Mouse (Mus musculus): Measurements from ENCODE around the gene Mrpl42. TPM values are rescaled to one million over a fixed set of nuclear protein-coding genes. Genes with fewer than 3 reads are reported as not detected.
A peak's percentile ranks its signal among the peaks of the same experiment; 100 is the strongest.

Gene Mrpl42
- total RNA-seq, 1 experiment from 2014 or later = 178 TPM

DNA sequence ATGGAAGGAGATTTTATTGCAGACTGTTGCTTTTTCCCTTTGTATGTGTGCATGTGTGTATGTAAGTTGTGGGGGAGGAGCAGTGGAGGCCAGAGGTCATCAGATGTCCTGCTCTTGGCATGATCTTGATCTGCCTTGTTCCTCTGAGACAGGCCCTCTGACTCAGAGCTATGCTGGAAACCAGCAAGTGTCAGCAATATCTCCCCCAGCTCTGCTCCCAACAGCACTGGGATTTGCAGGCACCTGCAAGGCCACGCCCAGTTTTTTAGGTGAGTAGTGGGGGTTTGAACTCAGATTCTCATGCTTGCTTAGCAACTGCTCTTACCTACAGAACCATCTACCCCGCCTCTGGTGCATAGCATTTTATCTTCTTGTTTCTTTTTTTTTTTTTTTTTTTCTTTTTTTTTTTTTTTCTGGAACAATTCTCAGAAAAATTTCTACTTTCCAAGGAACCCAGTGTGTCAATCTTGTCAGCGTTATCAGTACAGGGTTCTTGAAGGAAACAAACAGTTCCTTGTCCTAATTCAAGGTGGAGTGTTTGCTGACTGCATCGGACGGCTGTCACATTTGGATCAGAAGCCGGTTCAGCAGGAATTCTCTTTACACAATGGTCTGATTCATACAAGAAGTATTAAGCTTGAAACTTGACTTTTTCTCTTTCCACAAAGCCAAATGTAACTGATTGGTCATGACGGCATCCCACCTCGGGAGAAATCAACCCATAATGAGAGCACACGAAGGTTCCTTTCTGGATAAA, 43.5 kb downstream of the Mrpl42 start:
- DNase-seq = no peak

DNA sequence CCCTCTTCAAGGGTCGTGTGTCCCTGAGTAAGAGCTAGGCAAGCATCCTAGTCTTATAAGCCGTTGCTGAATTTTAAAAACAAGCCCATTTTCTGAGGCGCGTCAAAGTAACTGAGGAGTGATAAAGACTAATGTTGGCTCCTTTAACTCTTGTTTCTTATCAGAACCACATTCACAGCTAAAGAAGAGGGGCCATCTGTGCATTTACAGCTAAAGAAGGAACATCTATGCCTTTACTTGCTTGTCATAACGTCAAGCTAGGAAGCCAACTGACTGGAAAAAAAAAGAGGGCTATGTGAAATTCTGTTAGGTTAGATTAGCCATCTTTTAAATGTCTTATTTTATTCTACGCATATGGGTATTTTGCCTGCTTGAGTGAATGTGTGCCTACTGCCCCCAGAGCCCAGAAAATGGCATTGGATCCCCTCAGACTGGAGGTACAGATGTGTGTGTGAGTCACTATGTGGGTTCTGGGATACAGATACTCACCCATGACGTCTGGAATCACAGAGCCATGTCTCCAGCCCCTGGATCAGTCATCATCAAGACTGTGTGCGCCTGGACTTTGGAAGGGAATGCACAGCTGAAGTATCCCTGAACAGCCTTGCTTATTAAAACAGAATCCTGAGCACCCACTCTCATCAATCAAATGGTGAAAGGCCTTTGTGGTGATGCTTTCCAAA, 44.2 kb downstream of the Mrpl42 start:
- DNase-seq = no peak

DNA sequence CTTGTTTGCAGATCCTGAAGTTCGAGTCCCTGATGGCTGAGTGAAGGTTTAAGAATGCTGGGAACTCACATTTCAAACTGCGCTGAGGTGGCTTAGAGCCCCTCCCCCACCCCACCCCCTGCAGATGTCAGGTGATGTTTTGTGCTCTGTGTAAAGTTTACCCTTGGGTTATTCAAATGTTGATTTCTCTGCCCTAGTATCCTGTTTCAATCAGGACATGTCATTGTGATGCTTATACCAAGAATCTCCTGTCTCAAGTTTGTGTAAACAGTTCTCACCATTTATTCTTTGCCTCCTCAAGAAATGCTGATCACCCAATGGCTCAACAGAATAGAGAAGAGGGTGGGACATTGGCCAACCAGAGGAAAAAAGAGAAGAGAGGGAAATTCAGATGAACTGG, 45.6 kb downstream of the Mrpl42 start:
- DNase-seq = no peak

DNA sequence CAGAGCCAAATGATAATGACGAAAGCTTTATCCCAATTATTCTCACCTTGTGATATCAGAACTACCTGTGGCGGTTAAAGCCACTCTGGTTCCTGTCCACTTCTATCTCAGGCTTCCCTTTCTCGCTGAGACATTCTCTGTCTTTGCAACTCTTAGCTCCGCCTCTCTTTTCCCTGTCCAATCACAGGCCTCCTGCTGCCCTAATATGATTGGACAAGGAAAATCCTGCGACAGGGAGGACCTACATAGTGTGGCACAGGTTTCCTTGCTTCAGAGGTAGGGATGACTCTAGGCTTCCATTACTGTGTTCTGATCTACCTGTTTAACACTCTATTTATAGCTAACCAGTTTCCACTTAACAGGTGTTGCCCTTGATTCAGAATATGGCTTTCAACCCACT, 48.5 kb downstream of the Mrpl42 start:
- no peak for DNase-seq

DNA sequence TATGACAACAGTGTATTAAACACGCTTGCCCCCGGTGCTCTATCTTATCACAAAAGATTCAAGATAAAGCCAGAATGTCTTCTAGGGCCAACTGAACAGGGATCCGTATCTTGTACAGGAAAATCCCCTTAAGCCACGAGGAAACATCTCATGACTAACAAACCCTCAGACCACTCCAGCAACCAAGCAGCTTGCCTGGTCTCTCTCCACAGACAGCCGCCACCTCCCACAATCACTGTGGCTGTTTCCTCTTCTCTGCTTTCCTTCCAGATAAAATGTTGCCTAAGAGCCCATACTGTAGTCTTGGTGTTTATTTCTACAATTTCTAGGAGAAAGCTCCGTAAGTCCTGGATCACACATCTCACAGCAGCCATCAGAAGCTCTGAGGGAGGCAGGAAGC, 52.7 kb downstream of the Mrpl42 start:
- DNase-seq = no peak

DNA sequence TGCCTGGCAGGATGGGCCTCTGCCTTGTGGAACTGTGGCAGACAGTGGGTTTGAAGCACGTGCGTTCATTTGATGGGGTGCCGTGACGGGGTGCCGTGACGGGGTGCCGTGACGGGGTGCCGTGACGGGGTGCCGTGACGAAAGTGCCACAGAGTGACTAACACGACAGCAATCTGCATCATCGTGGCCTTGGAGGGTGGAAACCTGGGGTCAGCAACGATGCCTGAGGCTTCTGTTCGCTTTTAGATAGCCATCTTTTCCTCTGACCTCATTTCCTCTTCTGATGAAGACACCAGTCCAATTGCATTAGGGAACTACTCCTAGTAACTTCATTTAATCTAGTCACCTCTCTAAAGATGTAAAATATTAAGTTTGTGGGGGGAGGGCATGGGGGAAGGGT, 53.8 kb downstream of the Mrpl42 start:
- DNase-seq = no peak

DNA sequence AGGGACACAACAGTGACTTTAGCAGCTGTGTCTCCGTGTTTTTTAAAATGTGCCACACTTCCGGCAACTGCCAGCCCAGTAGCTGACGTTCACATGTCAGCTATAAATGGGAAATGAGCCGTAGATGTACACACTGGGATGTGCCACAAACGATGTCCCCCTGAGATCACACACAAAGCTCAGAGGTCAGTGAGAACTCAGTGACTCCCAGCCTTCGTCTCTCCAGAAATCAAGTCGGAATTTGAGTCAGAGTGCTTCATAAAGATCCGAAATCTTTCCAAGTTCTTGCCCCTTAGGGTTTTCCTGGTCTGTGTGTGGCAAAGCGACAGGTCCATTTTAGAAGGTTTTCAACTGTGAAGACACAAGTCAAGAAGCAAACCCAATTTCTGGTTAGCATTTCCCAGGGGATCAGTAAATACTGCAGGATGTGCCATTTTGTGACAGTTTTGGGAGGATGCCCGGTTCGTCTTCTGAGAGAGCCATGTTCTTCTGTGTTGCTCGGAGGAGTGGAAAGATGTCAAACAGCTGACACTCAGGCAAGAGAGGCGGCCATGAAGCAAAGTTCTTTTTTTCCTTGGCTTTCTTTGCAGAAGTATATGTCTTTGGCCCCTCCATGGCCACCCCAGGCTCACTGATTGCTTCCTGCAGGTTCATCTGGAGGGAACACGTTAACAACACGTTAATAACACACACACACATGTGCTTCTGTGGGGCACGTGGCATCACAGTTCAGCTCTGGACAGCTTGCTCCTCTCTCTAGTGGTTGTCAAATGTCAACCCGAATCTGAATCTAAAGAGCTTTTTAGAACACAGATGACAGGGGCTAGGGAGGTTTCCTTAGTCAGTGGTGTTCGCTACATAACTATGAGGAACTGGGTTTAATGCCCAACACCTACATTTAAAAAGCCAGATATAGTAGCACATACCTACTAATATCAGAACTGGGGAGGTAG, 56.4 kb downstream of the Mrpl42 start:
- peak; percentile 15 for DNase-seq

DNA sequence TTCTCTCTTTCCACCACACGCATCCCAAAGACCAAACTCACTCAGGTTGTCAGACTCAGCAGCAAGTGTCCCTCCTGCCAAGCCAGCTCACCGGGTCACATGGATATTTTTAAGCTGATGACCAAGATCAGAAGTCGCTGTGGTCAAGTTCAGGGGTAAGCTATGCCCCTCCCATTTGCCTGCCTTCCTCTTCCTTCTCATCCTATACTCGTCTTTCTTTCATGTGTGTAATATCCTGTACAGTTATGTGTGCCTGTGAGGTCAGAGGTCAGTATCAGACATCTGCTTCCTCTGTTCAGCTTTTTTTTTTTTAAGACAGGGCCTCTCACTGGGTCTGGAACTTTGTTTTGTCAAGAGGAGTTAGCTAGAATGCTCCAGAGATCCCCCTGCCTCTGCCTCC, 59.4 kb downstream of the Mrpl42 start:
- no peak for DNase-seq

DNA sequence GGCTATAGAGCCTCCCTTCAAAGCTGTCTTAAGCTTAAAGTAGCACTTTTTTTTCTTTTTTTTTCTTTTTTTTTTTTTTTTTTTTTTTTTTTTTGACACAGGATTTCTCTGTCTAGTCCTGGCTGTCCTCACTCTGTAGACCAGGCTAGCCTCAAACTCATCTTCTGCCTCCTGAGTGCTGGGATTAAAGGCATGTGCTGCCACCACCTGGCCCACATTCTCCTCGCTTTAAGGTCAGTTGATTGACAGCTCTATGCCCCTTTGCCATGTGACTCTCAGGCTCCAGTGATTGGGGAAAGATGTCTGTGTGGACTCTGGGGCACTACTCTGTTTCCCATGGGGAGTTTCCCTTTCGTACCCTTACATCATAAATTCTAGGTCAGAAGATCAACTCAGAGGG, 61.2 kb downstream of the Mrpl42 start:
- DNase-seq = no peak

DNA sequence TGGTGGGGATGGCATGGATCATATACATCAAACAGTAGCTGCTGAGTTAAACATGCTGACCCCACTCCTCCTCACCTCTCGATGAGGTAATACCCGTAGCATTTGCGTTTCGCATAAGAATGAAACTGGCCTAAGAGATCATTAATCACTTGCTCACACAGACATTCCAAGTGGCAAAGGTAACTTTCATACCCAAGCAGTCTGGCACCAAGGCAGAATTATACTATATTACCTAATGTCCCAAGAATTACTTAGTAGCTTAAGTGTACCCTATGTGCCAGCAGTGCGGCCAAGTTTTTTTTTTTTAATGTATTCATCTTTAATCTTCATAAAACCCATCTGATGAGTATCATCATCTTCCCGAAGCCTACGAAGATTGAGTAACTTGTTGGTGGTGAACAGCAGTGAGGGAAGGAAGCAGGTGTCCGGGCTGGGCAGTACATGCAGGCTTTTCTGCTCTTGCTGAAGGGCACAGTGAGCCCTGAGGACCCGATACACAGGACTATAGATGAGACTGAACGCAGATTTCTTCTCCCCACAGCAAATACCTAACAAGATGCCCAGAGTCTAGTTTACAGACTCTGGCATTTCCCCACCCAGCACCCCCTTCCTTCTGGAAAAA, 61.9 kb downstream of the Mrpl42 start:
- DNase-seq = no peak

DNA sequence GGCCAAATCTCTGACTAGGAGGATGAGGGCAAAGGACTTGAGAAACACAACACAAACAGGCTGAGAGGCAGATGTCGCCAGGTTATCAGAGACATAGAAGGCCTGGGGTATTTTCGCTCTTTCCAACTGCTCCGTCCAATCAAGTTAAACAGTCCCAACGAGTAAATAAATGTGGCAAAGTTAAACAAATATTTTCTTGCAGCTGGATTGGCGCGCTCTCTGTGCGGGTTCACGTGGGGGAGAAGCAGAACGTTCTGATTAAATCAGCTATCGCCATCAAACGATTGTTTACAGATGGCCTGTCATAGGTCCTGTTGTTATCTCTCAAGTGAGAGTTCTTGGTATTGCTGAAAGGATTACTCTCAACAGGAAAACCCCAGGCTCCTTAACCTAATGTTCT, 62.8 kb downstream of the Mrpl42 start:
- DNase-seq = no peak

Other genes starting within 250 kb of the Mrpl42 start
- gene Cradd, start 177.8 kb downstream of the Mrpl42 start, total RNA-seq (2021) = 11.7 and 13.5 TPM in 2 replicates
- 18.2 and 24.5 TPM in 2 replicates for gene Socs2, start 84.8 kb downstream of the Mrpl42 start, total RNA-seq (2021)
- 133 and 134 TPM in 2 replicates for gene Ube2n, start 13.2 kb upstream of the Mrpl42 start, total RNA-seq (2021)
- gene Nudt4, start 62.2 kb upstream of the Mrpl42 start, total RNA-seq (2021) = 103 and 113 TPM in 2 replicates
- gene Anapc15-ps, start 171.5 kb upstream of the Mrpl42 start, total RNA-seq (2021) = not detected in 2 replicates